ENCODE assay signal across 8 mouse cellular contexts in genomic region chr9:4260746-4261090, GRCm38 (mm10). TPM values are rescaled to one million over a fixed set of nuclear protein-coding genes. Genes with fewer than 3 reads are reported as not detected.
A peak's percentile ranks its signal among the peaks of the same experiment; 100 is the strongest.
DNase-seq lines count a peak whose midpoint lies in the region; ATAC-seq and TF ChIP-seq lines count a peak whose summit lies in the region.

No protein-coding gene starts in this region.

- peaks cover 13% of the 10 kb centered on the region for H3K9me3 ChIP-seq in heart, embryonic 13.5 days
- H3K9me3 ChIP-seq in hindbrain, embryonic 10.5 days = peaks cover 25% of the 10 kb centered on the region
- peaks cover 10% of the 10 kb centered on the region for H3K9me3 ChIP-seq in midbrain, embryonic 12.5 days

- H3K4me2 ChIP-seq in heart, embryonic 13.5 days = peak overlapping the region; percentile 51
- no peak overlapping the region; the same call in 1 of the 2 replicates for H3K4me2 ChIP-seq in midbrain, embryonic 12.5 days (replicated peaks)

- H3K4me1 ChIP-seq in heart, embryonic 13.5 days = no peaks in the 10 kb centered on the region
- no peaks in the 10 kb centered on the region for H3K4me1 ChIP-seq in hindbrain, embryonic 10.5 days (replicated peaks)
- H3K4me1 ChIP-seq in midbrain, embryonic 12.5 days = no peaks in the 10 kb centered on the region

- CTCF ChIA-PET in Patski (lab: Charles Lee) = no interaction called here

- no peak overlapping the region for H3K27ac ChIP-seq in heart, embryonic 13.5 days (replicated peaks)
- no peak overlapping the region for H3K27ac ChIP-seq in hindbrain, embryonic 10.5 days
- H3K27ac ChIP-seq in midbrain, embryonic 12.5 days (replicated peaks) = no peak overlapping the region

- H3K9ac ChIP-seq in heart, embryonic 13.5 days = no peak overlapping the region
- H3K9ac ChIP-seq in midbrain, embryonic 12.5 days (replicated peaks) = no peak overlapping the region

- 57% methylated on average over 12 of the region's 12 CpGs for WGBS in heart, embryonic 13.5 days
- WGBS in hindbrain, embryonic 10.5 days = 69% methylated on average over 12 of the region's 12 CpGs
- 65% methylated on average over 12 of the region's 12 CpGs for WGBS in midbrain, embryonic 12.5 days

- TF ChIP-seq CTCF in Patski (IDR thresholded peaks at IDR 0.05) = no peak

- H3K36me3 ChIP-seq in heart, embryonic 13.5 days = no peaks in the 10 kb centered on the region
- H3K36me3 ChIP-seq in hindbrain, embryonic 10.5 days = no peaks in the 10 kb centered on the region
- no peaks in the 10 kb centered on the region for H3K36me3 ChIP-seq in midbrain, embryonic 12.5 days

- in situ Hi-C loops in Patski (cut with MboI; ENCODE audit: low pct_unique_long_range_greater_than_20kb) = no loop called here

- peak overlapping the region; percentile 47 for H3K4me3 ChIP-seq in heart, embryonic 13.5 days
- peak overlapping the region; percentile 37 for H3K4me3 ChIP-seq in hindbrain, embryonic 10.5 days
- H3K4me3 ChIP-seq in midbrain, embryonic 12.5 days = peak overlapping the region; percentile 30

- DNase-seq in heart, postnatal 4 days = no peak
- no peak for DNase-seq in Patski (ENCODE audit: low read depth, low spot score)
- no peak for DNase-seq in hindbrain, embryonic 10.5 days (ENCODE audit: low spot score)
- DNase-seq in right cerebral cortex, postnatal 10 days (ENCODE audit: low spot score in 2 of 2) = no peak
- DNase-seq in adrenal gland, postnatal 4 days (ENCODE audit: low spot score in 2 of 2) = no peak
- no peak for DNase-seq in kidney, postnatal 36 days

- no peak for ATAC-seq in heart, embryonic 13.5 days (ENCODE audit: extremely low read depth, insufficient number of reproducible peaks, low FRiP score, low TSS enrichment)
- peak; percentile 44 for ATAC-seq in Patski
- no peak; the same call in 1 of the 2 replicates for ATAC-seq in midbrain, embryonic 12.5 days (ENCODE audit: low FRiP score, low read depth)

- no peaks in the 10 kb centered on the region for H3K27me3 ChIP-seq in heart, embryonic 13.5 days (replicated peaks)
- H3K27me3 ChIP-seq in Patski = no peaks in the 10 kb centered on the region
- H3K27me3 ChIP-seq in hindbrain, embryonic 10.5 days (ENCODE audit: insufficient read depth, poor library complexity, severe bottlenecking) = no peaks in the 10 kb centered on the region
- no peaks in the 10 kb centered on the region for H3K27me3 ChIP-seq in midbrain, embryonic 12.5 days

- POLR2A ChIA-PET in Patski (lab: Charles Lee) = no interaction called here

RNA-seq across cellular contexts. Expression of gene Aasdhppt, which starts 48.6 kb away (rescaled TPM):
- 23.9 and 26.9 TPM in 2 replicates for polyA plus RNA-seq in heart, embryonic 13.5 days (2015; fragmentation: Nextera tagmentation; extraction: Ambion mirVana)
- 10 to 100 TPM; 18.2 to 18.3 TPM for total RNA-seq in heart, postnatal 4 days (2021)
- polyA plus RNA-seq in Patski (2021) = 20.0 TPM
- polyA plus RNA-seq in hindbrain, embryonic 10.5 days (2016; fragmentation: Nextera tagmentation; extraction: Ambion mirVana) = 25.0 and 29.1 TPM in 2 replicates
- 31.6 and 34.0 TPM in 2 replicates for polyA plus RNA-seq in midbrain, embryonic 12.5 days (2016; fragmentation: Nextera tagmentation; extraction: Ambion mirVana)
- total RNA-seq in adrenal gland, postnatal 4 days (2021) = 10 to 100 TPM; 21.3 to 22.0 TPM

RNA-seq across cellular contexts. Expression of gene Kbtbd3, which starts 48.9 kb away (rescaled TPM):
- 6.4 and 8.0 TPM in 2 replicates for polyA plus RNA-seq in heart, embryonic 13.5 days (2015; fragmentation: Nextera tagmentation; extraction: Ambion mirVana)
- 1 to 10 TPM; 6.5 to 6.8 TPM for total RNA-seq in heart, postnatal 4 days (2021)
- polyA plus RNA-seq in Patski (2021) = 4.5 TPM
- polyA plus RNA-seq in hindbrain, embryonic 10.5 days (2016; fragmentation: Nextera tagmentation; extraction: Ambion mirVana) = 6.2 and 6.3 TPM in 2 replicates
- 9.9 and 10.4 TPM in 2 replicates for polyA plus RNA-seq in midbrain, embryonic 12.5 days (2016; fragmentation: Nextera tagmentation; extraction: Ambion mirVana)
- 1 to 10 TPM; 5.0 to 5.5 TPM for total RNA-seq in adrenal gland, postnatal 4 days (2021)
